Mouse (Mus musculus): Measurements from ENCODE around the gene Pfn3.

Gene Pfn3

DNA sequence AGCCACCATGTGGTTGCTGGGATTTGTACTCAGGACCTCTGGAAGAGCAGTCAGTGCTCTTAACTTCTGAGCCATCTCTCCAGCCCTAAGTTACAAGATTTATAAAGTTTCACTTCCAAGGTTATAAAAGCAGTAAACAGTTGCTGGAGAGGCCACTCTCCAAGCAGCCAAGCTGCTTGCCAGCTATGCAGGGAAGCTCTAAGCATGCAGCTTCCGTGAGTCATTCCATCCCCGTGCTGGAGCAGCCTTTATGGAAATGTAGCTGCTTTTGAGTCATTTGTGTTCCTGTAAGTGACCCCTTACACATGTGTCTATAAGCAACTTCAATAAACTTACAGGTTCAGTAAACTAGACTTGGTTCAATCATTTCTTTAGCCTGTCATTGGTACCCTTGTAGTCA lies 15.5 kb upstream of the Pfn3 start:
- DNase-seq (ENCODE audit: low read depth, low spot score): no peak

DNA sequence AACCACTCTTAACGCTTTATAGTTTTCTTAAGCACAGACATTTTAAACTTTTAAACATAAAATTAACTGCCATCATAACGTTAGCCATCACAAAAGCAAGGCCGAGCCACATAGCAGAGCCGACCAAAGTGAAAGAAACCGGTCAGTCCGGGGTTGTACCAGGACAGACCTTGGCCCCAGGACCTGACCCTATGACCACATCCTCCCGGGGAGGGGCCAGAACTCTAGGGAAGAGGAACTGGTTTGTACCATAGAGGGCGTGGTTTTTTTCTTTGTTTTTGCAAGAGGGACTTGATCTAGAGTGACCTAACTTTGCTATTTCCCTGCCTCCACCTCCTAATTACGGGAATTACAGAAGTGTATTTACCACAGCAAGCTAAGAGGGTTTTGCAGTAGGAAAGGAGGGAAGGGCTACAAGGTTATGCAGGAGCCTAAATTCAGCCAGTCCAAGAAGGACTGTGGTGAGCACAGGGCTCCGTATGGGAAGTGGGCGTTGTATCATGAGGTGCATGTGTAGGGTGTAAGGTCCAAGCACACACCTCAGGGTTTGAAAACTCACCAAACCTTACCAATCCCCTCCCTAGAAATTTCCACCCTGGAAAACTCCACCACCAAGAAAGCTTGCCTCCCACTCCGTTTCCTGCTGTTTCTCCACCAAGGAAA lies 14.3 kb upstream of the Pfn3 start:
- no peak for DNase-seq (ENCODE audit: low read depth, low spot score)

GRCm38 (mm10) chr13:55426613-55427012 lies 11.6 kb upstream of the Pfn3 start, which contains the start of gene F12:
TSS of gene F12 (minus strand) at chr13:55426793.
- no peak for DNase-seq (ENCODE audit: low read depth, low spot score)

GRCm38 (mm10) chr13:55420933-55421800 lies 6.1 kb upstream of the Pfn3 start:
- DNase-seq (ENCODE audit: low read depth, low spot score): no peak

DNA sequence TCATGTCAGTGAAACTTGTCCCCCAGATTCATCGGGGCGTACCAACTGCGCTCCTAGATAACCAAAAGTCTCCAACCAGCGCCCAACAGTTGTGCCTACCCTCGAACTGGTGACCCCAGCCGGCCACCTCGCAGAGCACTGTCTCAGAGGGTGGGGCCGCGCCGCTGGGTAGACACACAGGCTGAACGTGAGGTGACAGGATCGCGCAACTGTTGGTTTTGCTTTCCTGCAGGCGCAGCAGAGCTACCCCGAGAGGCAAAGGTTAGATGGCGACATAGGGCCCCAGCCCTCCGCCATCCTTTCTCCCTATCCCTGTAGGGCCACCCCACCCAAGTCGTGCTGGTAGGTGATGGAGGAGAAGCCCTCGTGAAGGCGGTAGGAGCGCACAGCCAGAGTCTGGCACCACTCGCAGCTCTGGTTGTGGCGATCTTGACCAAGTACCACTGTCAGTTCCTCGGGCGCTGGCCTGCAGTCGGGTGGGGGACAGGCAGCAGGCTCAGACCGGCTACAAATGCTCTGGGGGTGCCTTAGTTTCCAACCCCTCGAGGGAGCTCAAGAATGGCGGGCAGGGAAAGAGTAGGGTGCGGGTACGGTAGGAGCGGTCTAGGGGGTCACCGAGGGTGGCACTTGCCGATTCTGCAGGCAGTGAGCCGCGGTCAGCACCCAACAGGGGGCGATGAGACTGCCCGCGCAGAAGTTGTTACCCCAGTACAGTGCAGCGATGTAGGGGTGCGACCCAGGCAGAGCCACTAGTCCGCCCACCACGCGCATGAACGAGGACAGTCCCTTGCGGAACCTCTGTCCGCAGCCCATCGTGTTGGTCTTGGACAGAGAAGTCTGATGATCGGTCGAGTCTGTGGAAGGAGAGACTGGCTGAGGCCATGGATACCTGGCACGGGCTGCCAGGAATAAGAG lies 5.2 kb upstream of the Pfn3 start:
- DNase-seq (ENCODE audit: low read depth, low spot score): no peak

GRCm38 (mm10) chr13:55419142-55419541 lies 4.1 kb upstream of the Pfn3 start:
- no peak for DNase-seq (ENCODE audit: low read depth, low spot score)

GRCm38 (mm10) chr13:55418004-55418403 lies 3.0 kb upstream of the Pfn3 start:
- peak; percentile 21 for DNase-seq (ENCODE audit: low read depth, low spot score)

DNA sequence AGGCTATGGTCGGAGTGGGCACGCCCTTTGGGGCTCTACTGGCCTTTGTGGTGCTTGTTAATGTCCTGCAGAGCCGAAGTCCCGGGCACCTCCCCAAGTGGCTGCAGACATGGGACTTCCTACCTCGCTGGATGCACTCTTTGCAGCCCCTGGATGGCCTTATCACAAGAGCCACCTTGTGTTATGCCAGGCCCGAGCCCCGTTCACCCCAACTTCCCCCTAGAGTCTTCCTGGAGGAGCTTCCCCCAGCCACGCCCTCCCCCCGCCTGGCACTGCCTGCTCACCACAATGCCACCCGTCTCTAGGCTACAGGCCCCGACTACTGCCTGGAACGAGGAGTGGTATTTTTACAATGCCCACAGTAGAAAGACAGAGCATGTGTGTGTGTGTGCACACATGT lies 1.7 kb downstream of the Pfn3 start:
- no peak for DNase-seq (ENCODE audit: low read depth, low spot score)

DNA sequence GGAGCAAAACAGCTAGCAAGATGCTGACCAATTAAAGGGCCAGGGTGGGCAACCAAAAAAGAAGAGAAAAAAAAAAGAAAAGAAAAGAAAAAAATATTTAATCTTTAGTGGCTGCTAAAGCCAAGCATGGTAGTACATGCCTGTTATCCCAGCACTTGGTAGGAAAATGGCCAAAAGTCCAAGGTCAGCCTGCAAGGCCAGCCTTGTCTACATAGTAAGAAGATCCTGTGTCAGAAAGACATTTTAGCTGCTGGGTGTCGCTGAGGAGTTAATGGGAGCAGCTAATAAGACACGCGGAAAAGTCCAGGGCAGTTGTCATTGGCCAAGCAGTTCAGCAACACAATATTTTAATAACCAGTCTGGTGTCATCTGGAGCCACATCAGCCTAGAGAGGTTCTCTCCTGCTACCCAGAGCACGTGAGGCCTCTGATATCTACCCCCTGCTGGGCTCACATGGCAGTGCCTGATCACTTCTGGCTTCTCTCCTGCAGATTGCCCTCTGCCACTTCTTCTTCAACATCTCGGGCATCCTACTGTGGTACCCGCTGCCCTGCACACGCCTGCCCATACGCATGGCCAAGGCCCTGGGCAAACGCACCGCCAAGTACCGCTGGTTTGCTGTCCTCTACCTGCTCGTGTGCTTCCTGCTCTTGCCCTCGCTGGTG lies 2.3 kb downstream of the Pfn3 start:
- DNase-seq (ENCODE audit: low read depth, low spot score): no peak

DNA sequence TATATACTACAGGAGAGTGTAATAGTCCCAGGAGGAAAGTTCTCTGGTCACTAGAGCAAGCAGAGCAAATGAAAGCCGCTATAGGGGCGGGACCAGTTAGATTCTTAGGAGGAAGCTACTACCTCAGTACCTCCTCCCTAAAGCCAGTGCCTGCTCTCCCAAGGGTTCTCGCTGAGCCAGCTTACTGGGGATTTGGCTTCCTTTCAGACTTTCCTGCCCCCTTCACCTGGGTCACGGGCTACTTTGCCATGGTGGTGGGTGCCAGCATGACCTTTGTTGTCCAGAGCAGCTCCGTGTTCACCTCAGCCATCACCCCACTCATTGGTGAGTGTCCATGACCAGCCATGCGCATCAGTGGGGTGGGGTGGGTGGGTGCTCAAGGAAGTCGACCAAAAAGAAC lies 3.2 kb downstream of the Pfn3 start:
- no peak for DNase-seq (ENCODE audit: low read depth, low spot score)

- DNase-seq (ENCODE audit: low read depth, low spot score): no peak
Measured at GRCm38 (mm10) chr13:55408546-55409120, 6.4 kb downstream of the Pfn3 start.

GRCm38 (mm10) chr13:55407341-55407740 lies 7.7 kb downstream of the Pfn3 start:
- no peak for DNase-seq (ENCODE audit: low read depth, low spot score)

DNA sequence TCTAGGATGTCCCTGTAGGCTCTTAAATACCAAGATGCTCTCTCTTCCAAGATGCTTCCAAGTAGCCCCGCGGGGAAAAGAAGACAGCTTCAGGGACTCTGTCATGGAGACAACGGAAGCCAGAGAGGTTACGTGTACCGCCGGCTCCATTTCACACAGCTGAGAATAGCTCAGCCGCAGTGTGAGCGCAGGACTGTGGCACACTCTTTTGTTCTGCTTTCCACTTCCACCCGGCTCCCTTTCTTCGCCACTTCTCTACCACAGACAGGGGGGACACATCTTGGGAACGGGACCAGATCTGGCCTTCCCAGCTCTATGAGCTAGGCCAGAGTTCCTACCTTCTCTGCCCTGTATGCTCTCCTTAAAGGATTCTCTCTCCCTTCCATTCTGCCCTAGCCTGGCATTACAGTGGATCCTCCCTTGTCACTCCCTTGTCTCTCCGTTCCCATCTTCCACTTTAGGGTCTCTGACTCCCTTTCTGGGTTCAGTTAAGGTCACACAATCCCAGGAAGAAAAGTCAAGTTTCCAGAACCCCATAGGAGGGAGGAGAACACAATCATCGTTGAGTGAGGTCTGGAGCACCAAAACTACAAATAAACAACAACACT lies 9.1 kb downstream of the Pfn3 start:
- no peak for DNase-seq (ENCODE audit: low read depth, low spot score)

DNA sequence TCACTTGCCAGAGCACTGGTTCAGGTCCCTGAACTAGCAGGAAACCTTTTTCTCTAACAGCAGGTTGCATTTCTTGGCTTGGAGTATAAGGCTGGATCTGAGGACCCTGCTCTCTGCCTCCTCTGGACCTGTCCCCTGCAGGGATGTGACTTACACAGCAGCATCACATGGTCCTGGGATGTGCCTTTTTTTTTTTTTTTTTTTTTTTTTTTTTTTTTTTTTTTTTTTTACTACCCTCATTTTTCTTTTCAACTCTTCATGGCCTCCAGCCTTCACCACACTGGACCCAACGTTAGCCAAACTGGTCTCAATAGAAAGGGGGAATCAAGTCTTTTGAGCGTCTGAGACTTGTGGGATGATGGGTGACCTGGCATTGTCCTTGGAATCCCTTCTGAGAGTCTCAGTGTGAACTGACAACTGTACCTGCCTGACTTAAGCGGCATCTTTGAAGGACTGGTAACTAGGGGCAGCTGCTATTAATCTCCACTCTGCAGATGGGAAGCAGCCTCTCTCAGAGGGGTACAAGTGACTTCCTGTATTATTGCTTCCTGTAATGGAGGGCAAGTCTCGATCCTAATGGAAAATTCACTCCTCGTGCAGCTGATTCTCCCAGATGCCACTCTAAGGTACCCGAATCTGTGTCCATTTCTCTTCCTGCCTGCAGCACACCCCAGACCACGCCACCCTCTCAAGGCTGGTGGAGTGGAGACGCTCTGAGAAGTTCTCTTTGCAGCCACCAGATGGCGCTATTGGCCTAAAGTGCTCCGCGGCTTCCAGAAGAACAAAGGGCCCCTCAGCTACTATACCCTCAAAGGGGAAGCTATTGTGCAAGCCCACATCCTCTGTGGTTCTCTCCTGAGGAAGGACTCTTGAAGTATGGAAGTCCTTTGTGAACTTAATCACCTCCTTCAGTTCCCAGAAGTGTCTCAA lies 9.9 kb downstream of the Pfn3 start:
- DNase-seq (ENCODE audit: low read depth, low spot score): peak; percentile 45

GRCm38 (mm10) chr13:55403935-55404852 lies 10.8 kb downstream of the Pfn3 start:
- no peak for DNase-seq (ENCODE audit: low read depth, low spot score)

DNA sequence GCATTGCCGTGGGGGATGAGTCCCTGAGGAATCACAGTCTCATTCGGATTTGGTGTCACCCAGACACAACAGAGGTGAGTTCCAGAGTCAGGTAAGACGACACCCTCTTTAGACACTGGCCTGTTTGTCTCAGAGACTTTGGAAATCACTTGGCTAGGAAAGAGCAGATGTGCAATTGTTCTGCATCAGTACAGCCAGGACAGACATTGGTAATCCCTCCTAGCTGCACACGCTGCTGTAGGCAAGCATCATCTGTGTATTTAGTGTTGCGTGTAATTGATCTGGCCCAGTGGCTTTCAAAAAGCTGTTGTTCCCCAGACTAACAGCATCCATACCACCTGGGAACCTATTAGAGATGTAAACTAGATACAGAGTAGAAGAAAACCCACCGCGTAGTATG lies 11.8 kb downstream of the Pfn3 start:
- no peak for DNase-seq (ENCODE audit: low read depth, low spot score)

DNA sequence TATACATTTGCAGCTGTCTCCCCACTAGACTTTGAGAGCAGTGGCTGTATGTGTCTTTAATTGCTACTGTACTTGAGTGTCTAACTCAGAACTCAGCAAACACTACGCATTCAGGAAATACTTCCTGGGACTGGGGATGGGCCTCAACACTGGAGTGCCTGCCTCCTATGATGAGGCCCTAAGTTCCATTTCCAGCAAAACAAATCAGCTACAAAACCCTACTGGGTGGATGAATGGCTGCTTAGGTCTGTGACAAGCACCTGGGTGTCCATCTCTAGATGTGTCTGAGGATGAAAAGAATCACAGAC lies 15.0 kb downstream of the Pfn3 start:
- DNase-seq (ENCODE audit: low read depth, low spot score): no peak

DNA sequence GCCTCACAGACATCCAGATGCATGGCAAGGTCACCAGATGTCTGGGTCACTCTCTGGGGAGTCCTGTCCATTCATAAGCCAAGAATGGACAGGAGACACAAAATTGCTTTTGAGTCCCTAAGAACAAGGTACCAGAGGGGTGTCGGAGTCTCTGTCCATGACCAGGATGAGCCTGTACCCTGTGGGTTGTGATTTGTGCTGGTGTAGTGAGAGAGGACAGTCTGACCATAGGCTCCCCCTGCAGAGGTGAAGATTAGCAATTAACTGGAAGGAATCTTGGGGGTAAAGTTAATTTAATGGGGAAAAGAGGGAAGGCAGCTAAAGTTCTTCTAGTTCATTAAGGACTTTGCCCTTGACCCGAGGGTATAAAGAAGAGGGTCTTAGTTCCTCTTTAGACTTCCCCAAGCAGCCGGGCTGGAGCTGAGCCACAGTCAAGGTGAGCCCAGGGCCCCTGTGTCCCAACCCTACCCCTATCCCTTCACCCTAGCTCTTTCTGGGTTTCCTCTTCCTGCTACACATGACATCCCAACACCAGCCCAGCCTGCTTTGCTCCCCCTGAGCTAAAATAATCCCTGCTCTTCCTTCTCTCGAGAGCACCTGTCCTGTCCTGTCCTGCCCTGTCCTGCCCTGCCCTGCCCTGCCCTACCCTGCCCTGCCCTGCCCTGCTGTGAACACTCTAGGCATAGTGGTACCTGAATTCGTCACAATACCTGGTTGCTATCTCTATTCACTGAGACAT lies 15.6 kb downstream of the Pfn3 start:
- DNase-seq (ENCODE audit: low read depth, low spot score): no peak
